Mouse (Mus musculus) kidney, postnatal 10 days (tissue): ENCODE measurements at regions not wholly inside any gene's neighbourhood (a gene's known extent, or its start where the extent isn't known, plus 50 kb on each side); places are given as distances from the start of the nearest gene placed in this dataset.
"Not testable (repeated sequence)": the region's sequence is repeated elsewhere in the genome, so short reads cannot be mapped to it uniquely, and the experiment has no call there.

ENCODE experiments used
- DNase-seq: peaks from one replicate; pipeline ENCODE4 v3.0.0; 2021; ENCODE audit warnings: mixed read lengths

DNA sequence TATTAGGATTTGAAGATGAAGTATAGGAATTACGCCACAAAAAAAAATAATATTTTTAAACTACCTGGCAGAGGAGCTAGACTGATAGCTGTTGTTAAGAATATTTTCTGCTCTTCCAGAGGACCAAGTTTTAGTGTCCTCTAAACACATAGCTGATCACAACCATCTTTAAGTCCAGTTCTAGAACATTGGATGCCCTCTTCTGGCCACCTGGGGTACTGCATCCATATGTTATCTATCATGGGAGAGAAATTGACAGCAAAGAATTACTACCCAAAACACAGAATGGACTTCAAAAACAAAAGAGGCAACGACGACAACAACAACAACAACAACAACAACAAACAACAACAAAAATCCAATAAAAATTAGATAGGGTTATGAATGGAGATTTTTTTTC lies 71.0 kb upstream of the Prl4a1 start:
- DNase-seq, result peak; percentile 63

DNA sequence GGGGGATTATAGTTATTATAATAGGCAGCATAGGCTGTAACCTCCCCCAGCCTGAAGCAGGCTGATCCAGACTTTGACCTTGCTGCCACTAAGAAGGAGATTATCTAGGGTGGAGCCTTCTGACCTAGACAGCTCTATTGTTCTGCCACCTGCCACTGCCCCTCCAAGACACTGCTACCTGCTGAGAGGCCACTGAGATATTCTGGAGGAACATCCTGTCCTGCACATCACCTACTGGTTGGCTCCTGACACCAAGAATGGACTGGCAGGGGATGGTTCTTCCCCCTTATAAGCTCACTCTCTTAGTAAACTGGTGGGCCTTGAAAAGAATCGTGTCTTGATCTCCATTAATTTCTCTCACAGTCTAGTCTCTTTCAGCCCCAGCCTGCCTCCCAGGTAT lies 55.6 kb upstream of the Prl4a1 start:
- not testable (repeated sequence) for DNase-seq

DNA sequence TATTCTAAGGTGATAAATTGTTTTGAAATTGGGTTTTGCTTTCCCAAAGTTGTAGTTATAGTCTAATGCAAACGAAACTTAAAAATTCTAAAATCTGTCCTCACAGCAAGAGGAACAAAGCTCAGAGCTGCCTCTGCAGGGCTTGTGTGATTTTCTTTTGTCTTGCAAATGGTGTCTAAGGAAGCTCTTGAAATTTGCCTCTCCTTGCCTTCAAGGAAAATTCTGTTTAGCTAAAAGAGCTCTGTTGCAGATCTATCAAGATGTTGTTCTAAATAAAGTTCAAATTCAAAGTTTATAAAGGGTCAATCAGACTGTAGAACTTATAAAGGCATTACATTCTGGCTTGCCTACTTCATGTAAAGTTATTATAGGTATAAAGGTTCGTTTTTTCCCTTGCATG lies 53.6 kb upstream of the Prl4a1 start:
- DNase-seq, result not testable (repeated sequence)

DNA sequence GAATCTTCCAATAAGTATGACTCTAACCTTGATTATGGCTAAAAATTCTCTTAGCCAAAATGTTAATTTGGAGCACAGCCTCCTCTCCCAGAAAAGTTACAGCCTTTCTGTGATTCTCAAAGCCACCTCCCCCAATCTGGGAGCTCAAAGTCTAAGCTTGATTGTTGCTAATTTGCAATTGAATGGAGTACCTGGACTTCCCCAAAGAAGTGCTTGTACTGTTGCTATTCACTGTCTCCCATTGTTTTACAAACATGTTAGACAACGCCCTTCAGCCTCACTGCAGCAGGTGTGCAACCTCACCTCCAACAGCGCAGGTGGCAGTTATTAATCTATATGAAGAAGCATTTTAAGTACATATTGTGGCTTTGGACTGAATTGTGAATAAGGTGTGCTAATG lies 50.0 kb upstream of the Prl4a1 start:
- DNase-seq, result not testable (repeated sequence)
